Mouse (Mus musculus) left cerebral cortex, adult 2 months (tissue): Measurements from ENCODE around the gene Ppp2r2c. TPM values are rescaled to one million over a fixed set of nuclear protein-coding genes. Genes with fewer than 3 reads are reported as not detected.

Experiments
- DNase-seq, 2 experiments: peaks; one replicate each; pipeline ENCODE4 v3.0.0; 2021 to 2022; ENCODE audit warnings: low spot score in 2 of 2, mixed read lengths in 1 of 2; ENCODE audit errors: extremely low spot score in 1 of 2
- H3K27ac ChIP-seq: fragments of 200-600 bp; 2 replicates; pipeline ENCODE4 v1.8.1; 2022
- H3K4me3 ChIP-seq: fragments of 200-600 bp; 2 replicates; pipeline ENCODE4 v1.8.1; 2022
- CTCF ChIP-seq: fragments of 200-600 bp; IDR thresholded peaks from 2 replicates; pipeline ENCODE4 v1.8.1; 2022; ENCODE audit warnings: antibody characterized with exemption, mild to moderate bottlenecking, moderate library complexity
- intact Hi-C: fragments of 180-260 bp; cut with DNase I; formaldehyde crosslinking; loops from one replicate; pipeline ENCODE4 v1.15.1; 2025
- total RNA-seq, 2 experiments: library from RNA; stranded (reverse); gene quantifications; 2 replicates each; pipeline ENCODE4 v1.2.3; 2021

Ppp2r2c gene
- total RNA-seq, 2 experiments from 2014 or later: 448 to 462 TPM

GRCm38 (mm10) chr5:36902807-36903206 lies 34.5 kb downstream of the Ppp2r2c start:
- intact Hi-C loops: no loop called here
- DNase-seq: no peak
- TF ChIP-seq CTCF: no peak
- no peak overlapping the region for H3K27ac ChIP-seq
- H3K4me3 ChIP-seq: no peak overlapping the region

- Histone ChIP-seq H3K4me3 (no peak overlapping the region), H3K27ac (no peak overlapping the region)
- intact Hi-C loops: no loop called here
- no peak for TF ChIP-seq CTCF
- DNase-seq: no peak
These were observed 35.8 kb downstream of the Ppp2r2c start for GRCm38 (mm10) chr5:36904131-36904530.

GRCm38 (mm10) chr5:36904703-36905102 lies 36.4 kb downstream of the Ppp2r2c start:
- intact Hi-C loops: no loop called here
- no peak for TF ChIP-seq CTCF
- Histone ChIP-seq H3K27ac (0 out of 2 replicates have a peak overlapping the region, but pooled peaks have one; percentile 8), H3K4me3 (no peak overlapping the region)
- DNase-seq: no peak

- DNase-seq: no peak
- Histone ChIP-seq H3K27ac (no peak overlapping the region), H3K4me3 (no peak overlapping the region)
- intact Hi-C loops: no loop called here
- TF ChIP-seq CTCF: no peak
These were observed 36.9 kb downstream of the Ppp2r2c start for GRCm38 (mm10) chr5:36905216-36905615.

- Histone ChIP-seq H3K27ac (no peak overlapping the region), H3K4me3 (no peak overlapping the region)
- TF ChIP-seq CTCF: no peak
- intact Hi-C loops: no loop called here
- DNase-seq: no peak
These were observed 39.4 kb downstream of the Ppp2r2c start for GRCm38 (mm10) chr5:36907695-36908094.

- no peak overlapping the region for H3K4me3 ChIP-seq
- DNase-seq: no peak
- TF ChIP-seq CTCF: no peak
- intact Hi-C loops: no loop called here
- H3K27ac ChIP-seq: no peak overlapping the region
These were observed 41.2 kb downstream of the Ppp2r2c start for GRCm38 (mm10) chr5:36909545-36909944.

- no peak for TF ChIP-seq CTCF
- Histone ChIP-seq H3K27ac (peak overlapping the region; percentile 87), H3K4me3 (no peak overlapping the region)
- no peak for DNase-seq
- intact Hi-C loops: no loop called here
These were observed 42.7 kb downstream of the Ppp2r2c start for GRCm38 (mm10) chr5:36910980-36911379.

- intact Hi-C loops: loop anchor here (2.0 kb wide), 1 partner anchor 19 kb away; no protein-coding TSS in a partner anchor
- Histone ChIP-seq H3K27ac (peak overlapping the region; percentile 87), H3K4me3 (no peak overlapping the region)
- DNase-seq: no peak
- TF ChIP-seq CTCF: no peak
These were observed 43.5 kb downstream of the Ppp2r2c start for GRCm38 (mm10) chr5:36911759-36912352.

- Histone ChIP-seq H3K4me3 (no peak overlapping the region), H3K27ac (peak overlapping the region; percentile 87)
- TF ChIP-seq CTCF: no peak
- DNase-seq: no peak
- intact Hi-C loops: loop anchor here (2.0 kb wide), 1 partner anchor 20 kb away; no protein-coding TSS in a partner anchor
These were observed 44.4 kb downstream of the Ppp2r2c start for GRCm38 (mm10) chr5:36912602-36913310.

- no peak for DNase-seq
- intact Hi-C loops: no loop called here
- H3K4me3 ChIP-seq: no peak overlapping the region
- H3K27ac ChIP-seq: no peak overlapping the region
- TF ChIP-seq CTCF: no peak
These were observed 46.9 kb downstream of the Ppp2r2c start for GRCm38 (mm10) chr5:36915256-36915655.

GRCm38 (mm10) chr5:36916581-36916980 lies 48.3 kb downstream of the Ppp2r2c start:
- Histone ChIP-seq H3K4me3 (no peak overlapping the region), H3K27ac (no peak overlapping the region; the same call in 1 of the 2 replicates)
- TF ChIP-seq CTCF: no peak
- DNase-seq: no peak
- intact Hi-C loops: no loop called here

GRCm38 (mm10) chr5:36917245-36917644 lies 48.9 kb downstream of the Ppp2r2c start:
- Histone ChIP-seq H3K27ac (no peak overlapping the region; the same call in 1 of the 2 replicates), H3K4me3 (no peak overlapping the region)
- no peak for DNase-seq
- intact Hi-C loops: no loop called here
- TF ChIP-seq CTCF: no peak
